Mouse (Mus musculus) monocyte, adult 2 months (primary cell): ENCODE data around the gene Med21.
A peak's percentile ranks its signal among the peaks of the same experiment; 100 is the strongest.

Experiments used
- DNase-seq, 2 experiments: peaks; one replicate each; pipeline ENCODE4 v3.0.0; 2022; ENCODE audit warnings: low spot score in 2 of 2, low read depth in 1 of 2

Gene Med21

GRCm38 (mm10) chr6:146678136-146679070 lies 36.1 kb downstream of the Med21 start:
- no peak for DNase-seq

- no peak for DNase-seq
Observed at GRCm38 (mm10) chr6:146683881-146684280, 41.5 kb downstream of the Med21 start.

- peak; percentile 13 to 45 for DNase-seq
Observed at GRCm38 (mm10) chr6:146685781-146686308, 43.5 kb downstream of the Med21 start.

GRCm38 (mm10) chr6:146686463-146687196 lies 44.3 kb downstream of the Med21 start:
- DNase-seq, result peak; percentile 21 to 37

- DNase-seq, result no peak
Observed at GRCm38 (mm10) chr6:146688010-146688409, 45.7 kb downstream of the Med21 start.

GRCm38 (mm10) chr6:146688861-146689260 lies 46.5 kb downstream of the Med21 start:
- DNase-seq, result no peak

DNA sequence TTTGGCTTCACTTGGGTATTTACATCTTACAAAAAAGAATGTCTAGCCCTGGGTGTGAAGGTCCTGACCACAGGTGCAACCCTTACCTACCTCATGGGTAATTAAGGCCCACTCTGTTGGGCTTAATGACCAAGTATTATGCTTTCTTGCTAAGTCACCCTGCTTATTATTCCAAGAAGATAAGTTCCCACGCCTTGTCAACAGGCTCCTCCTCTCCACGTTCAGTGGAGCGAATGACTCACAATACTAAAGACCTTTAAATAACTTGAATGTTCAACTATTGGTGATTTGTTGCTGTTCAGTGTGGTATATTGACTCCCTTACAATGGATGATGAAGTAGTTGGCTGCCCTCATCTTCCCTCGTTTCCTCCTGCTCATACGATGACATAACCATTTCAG lies 55.4 kb downstream of the Med21 start:
- DNase-seq, result no peak

- no peak for DNase-seq
Observed at GRCm38 (mm10) chr6:146698376-146698775, 56.0 kb downstream of the Med21 start.
